Mouse (Mus musculus) thymus, postnatal 36 days (tissue): ENCODE measurements around the gene Esp38.
"Not testable (repeated sequence)": the region's sequence is repeated elsewhere in the genome, so short reads cannot be mapped to it uniquely, and the experiment has no call there.

Source experiments
- DNase-seq, 2 experiments: peaks; one replicate each; pipeline ENCODE4 v3.0.0; 2022; ENCODE audit warnings: mixed read lengths in 2 of 2

Esp38 gene

DNA sequence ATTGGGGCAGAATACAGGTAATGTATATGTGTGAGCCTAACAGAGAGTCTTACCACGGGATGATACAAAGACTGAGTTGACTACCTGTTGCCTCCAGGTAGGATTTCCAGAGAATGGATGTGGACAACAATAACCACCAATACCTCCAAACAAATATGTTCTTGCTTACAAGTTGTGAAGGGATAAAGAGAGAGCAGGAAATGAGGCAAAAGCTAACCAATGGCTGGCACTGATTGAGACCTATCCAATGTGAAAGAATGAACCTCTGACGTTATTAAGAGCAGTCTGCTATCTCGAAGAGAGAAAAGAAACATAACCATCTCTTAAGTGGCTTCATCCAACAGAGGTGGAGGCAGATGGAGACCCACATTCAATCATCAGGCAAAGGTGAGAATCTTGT is at the start of gene Esp38:
Gene Esp38, plus strand, starts transcription at position 301 of the 400 bp plus-strand sequence.
- DNase-seq, result no peak

DNA sequence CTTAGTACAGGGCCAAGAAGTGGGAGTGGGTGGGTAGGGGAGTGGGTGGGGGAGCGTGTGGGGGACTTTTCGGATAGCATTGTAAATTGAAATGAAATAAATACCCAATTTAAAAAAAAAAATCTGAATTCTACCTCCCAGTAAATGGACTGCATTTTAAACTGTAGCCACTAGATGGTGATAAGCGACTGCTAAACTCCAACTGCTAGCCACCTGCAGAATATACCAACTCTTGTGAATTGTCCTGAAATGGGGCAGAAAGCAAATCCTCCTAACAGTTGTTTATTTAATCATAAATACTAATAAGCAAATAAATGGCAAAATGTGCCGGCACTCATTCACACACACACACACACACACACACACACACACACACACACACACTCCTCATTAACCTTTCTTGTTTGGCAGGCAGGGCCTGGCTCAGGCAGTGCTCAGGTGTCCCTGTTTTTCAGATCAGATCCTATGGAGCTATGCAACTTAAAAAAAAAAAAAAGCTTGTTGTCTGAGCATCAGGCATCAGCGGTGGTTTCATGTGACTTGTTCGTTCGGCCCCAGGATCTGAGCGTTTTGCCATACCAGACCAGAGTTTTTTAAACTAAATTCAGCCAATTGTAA is 47.3 kb upstream of the Esp38 start:
- DNase-seq, result not testable (repeated sequence)
